Mouse (Mus musculus): Measurements from ENCODE around the gene Slc16a13. TPM values are rescaled to one million over a fixed set of nuclear protein-coding genes. Genes with fewer than 3 reads are reported as not detected.

Gene Slc16a13
- polyA plus RNA-seq (2014; fragmentation: Illumina TruSeq; extraction: RNeasy Lipid Tissue Mini Kit (QIAGEN cat#74804); ENCODE audit: low read depth, low replicate concordance): 17.3 TPM

GRCm38 (mm10) chr11:70220731-70221602 lies at the start of gene Slc16a13:
TSS of gene Slc16a13 (minus strand) at chr11:70221064.

DNA sequence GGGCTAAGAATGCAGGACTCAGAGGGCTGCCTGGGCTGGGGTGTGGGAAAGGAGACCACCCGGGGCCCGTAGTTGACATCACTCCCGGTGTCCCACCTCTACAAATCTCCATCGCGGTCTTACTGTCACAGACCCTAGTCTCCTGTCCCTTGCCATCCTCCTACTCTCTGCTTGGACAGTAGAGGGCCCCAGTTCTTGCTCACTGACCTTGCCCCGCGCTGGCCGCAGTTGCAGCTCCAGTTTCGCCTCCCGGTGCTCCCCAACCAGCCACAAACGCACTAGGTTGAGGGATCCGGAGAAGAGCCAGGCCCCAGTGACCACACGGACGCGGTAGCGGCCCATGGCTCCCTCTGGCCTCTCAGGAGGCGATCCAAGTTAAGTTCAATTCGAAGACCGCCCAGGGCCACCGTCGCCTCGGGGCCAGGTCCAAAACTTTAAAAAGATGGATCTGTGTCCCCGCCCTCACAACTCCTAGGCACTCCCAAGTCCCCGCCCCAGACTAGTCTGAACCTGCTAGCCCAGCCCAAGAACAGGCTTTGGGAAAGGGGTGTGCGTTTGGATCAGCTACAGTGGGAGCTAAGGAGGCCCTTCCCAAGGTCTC lies 34.2 kb upstream of the Slc16a13 start, which contains the start of gene Alox12:
TSS of gene Alox12 (minus strand) at position 423 of the 601 bp plus-strand sequence.

DNA sequence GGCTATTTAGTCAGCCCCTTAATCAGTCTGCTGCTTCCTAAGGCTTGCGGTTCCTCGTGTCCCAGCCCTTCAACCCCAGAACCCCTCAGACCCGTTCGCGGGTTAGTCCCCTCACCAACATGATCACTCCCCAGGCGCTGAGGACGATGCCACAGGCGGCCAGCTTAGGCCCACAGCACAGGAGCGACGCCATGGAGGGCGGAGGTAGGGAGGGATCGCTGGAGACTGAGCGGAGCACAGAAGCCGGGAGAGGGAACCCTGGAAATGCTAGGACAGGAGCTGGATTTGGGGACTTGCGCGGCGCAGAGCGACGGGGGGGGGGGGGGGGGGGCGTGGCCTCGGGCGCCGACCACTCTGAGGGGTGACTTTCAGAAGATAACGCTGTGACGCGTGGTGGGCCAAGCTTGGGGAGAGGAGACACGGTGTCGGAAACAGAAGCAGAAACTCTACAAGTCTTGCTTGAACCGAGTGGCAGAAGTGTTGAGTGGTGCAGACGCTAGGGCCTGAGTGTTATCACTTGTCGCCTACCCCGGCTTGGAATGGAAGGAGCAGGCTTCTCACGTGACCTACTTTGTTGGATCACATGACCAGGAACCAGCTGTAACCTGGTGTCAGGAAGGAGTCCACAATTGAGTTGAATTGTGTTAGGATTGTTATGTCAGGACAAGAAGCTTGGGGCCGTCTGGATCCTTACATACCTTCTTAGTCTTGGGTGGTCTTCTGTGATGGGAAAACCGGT lies 18.8 kb upstream of the Slc16a13 start, which contains the start of the genes Gm21988 and Rnasek:
TSS of gene Gm21988 (minus strand) at position 290 of the 739 bp plus-strand sequence.
TSS of gene Rnasek (minus strand) at position 302 of the 739 bp plus-strand sequence.

GRCm38 (mm10) chr11:70237457-70238167 lies 16.7 kb upstream of the Slc16a13 start, which contains the start of gene 0610010K14Rik:
TSS of gene 0610010K14Rik (minus strand) at chr11:70237914.

GRCm38 (mm10) chr11:70229260-70230010 lies 8.6 kb upstream of the Slc16a13 start, which contains the start of gene Bcl6b:
TSS of gene Bcl6b (minus strand) at chr11:70229798.

GRCm38 (mm10) chr11:70212423-70212822 lies 8.4 kb downstream of the Slc16a13 start, which contains the start of gene Slc16a11:
TSS of gene Slc16a11 (plus strand) at chr11:70212752.

Other genes starting within 250 kb of the Slc16a13 start
- 38.7 TPM for gene Ctdnep1, start 239.9 kb downstream of the Slc16a13 start, polyA plus RNA-seq (2014; fragmentation: Illumina TruSeq; extraction: RNeasy Lipid Tissue Mini Kit (QIAGEN cat#74804); ENCODE audit: low read depth, low replicate concordance)
- 8.3 TPM for gene Elp5, start 238.5 kb downstream of the Slc16a13 start, polyA plus RNA-seq (2014; fragmentation: Illumina TruSeq; extraction: RNeasy Lipid Tissue Mini Kit (QIAGEN cat#74804); ENCODE audit: low read depth, low replicate concordance)
- 681 TPM for gene Gabarap, start 229.9 kb downstream of the Slc16a13 start, polyA plus RNA-seq (2014; fragmentation: Illumina TruSeq; extraction: RNeasy Lipid Tissue Mini Kit (QIAGEN cat#74804); ENCODE audit: low read depth, low replicate concordance)
- 9.9 TPM for gene Phf23, start 225.3 kb downstream of the Slc16a13 start, polyA plus RNA-seq (2014; fragmentation: Illumina TruSeq; extraction: RNeasy Lipid Tissue Mini Kit (QIAGEN cat#74804); ENCODE audit: low read depth, low replicate concordance)
- 0.57 TPM for gene Dvl2, start 220.5 kb downstream of the Slc16a13 start, polyA plus RNA-seq (2014; fragmentation: Illumina TruSeq; extraction: RNeasy Lipid Tissue Mini Kit (QIAGEN cat#74804); ENCODE audit: low read depth, low replicate concordance)
- 21.1 TPM for gene Acadvl, start 205.7 kb downstream of the Slc16a13 start, polyA plus RNA-seq (2014; fragmentation: Illumina TruSeq; extraction: RNeasy Lipid Tissue Mini Kit (QIAGEN cat#74804); ENCODE audit: low read depth, low replicate concordance)
- gene Dlg4, start 204.1 kb downstream of the Slc16a13 start, polyA plus RNA-seq (2014; fragmentation: Illumina TruSeq; extraction: RNeasy Lipid Tissue Mini Kit (QIAGEN cat#74804); ENCODE audit: low read depth, low replicate concordance): 0.53 TPM
- not detected for gene Asgr1, start 167.0 kb downstream of the Slc16a13 start, polyA plus RNA-seq (2014; fragmentation: Illumina TruSeq; extraction: RNeasy Lipid Tissue Mini Kit (QIAGEN cat#74804); ENCODE audit: low read depth, low replicate concordance)
- gene Asgr2, start 128.4 kb downstream of the Slc16a13 start, polyA plus RNA-seq (2014; fragmentation: Illumina TruSeq; extraction: RNeasy Lipid Tissue Mini Kit (QIAGEN cat#74804); ENCODE audit: low read depth, low replicate concordance): not detected
- gene Mgl2, start 90.7 kb downstream of the Slc16a13 start, polyA plus RNA-seq (2014; fragmentation: Illumina TruSeq; extraction: RNeasy Lipid Tissue Mini Kit (QIAGEN cat#74804); ENCODE audit: low read depth, low replicate concordance): 5.1 TPM
- gene Clec10a, start 64.9 kb downstream of the Slc16a13 start, polyA plus RNA-seq (2014; fragmentation: Illumina TruSeq; extraction: RNeasy Lipid Tissue Mini Kit (QIAGEN cat#74804); ENCODE audit: low read depth, low replicate concordance): not detected
- gene Slc16a11, start 8.3 kb downstream of the Slc16a13 start, polyA plus RNA-seq (2014; fragmentation: Illumina TruSeq; extraction: RNeasy Lipid Tissue Mini Kit (QIAGEN cat#74804); ENCODE audit: low read depth, low replicate concordance): not detected
- 5.3 TPM for gene Bcl6b, start 8.7 kb upstream of the Slc16a13 start, polyA plus RNA-seq (2014; fragmentation: Illumina TruSeq; extraction: RNeasy Lipid Tissue Mini Kit (QIAGEN cat#74804); ENCODE audit: low read depth, low replicate concordance)
- gene 0610010K14Rik, start 16.9 kb upstream of the Slc16a13 start, polyA plus RNA-seq (2014; fragmentation: Illumina TruSeq; extraction: RNeasy Lipid Tissue Mini Kit (QIAGEN cat#74804); ENCODE audit: low read depth, low replicate concordance): 1.1 TPM
- 1.6 TPM for gene Gm21988, start 18.8 kb upstream of the Slc16a13 start, polyA plus RNA-seq (2014; fragmentation: Illumina TruSeq; extraction: RNeasy Lipid Tissue Mini Kit (QIAGEN cat#74804); ENCODE audit: low read depth, low replicate concordance)
- 57.2 TPM for gene Rnasek, start 18.8 kb upstream of the Slc16a13 start, polyA plus RNA-seq (2014; fragmentation: Illumina TruSeq; extraction: RNeasy Lipid Tissue Mini Kit (QIAGEN cat#74804); ENCODE audit: low read depth, low replicate concordance)
- gene Alox12, start 34.3 kb upstream of the Slc16a13 start, polyA plus RNA-seq (2014; fragmentation: Illumina TruSeq; extraction: RNeasy Lipid Tissue Mini Kit (QIAGEN cat#74804); ENCODE audit: low read depth, low replicate concordance): 2.0 TPM
- not detected for gene Alox12e, start 101.6 kb upstream of the Slc16a13 start, polyA plus RNA-seq (2014; fragmentation: Illumina TruSeq; extraction: RNeasy Lipid Tissue Mini Kit (QIAGEN cat#74804); ENCODE audit: low read depth, low replicate concordance)
- gene Alox15, start 131.0 kb upstream of the Slc16a13 start, polyA plus RNA-seq (2014; fragmentation: Illumina TruSeq; extraction: RNeasy Lipid Tissue Mini Kit (QIAGEN cat#74804); ENCODE audit: low read depth, low replicate concordance): not detected
- 3.9 TPM for gene Pelp1, start 189.0 kb upstream of the Slc16a13 start, polyA plus RNA-seq (2014; fragmentation: Illumina TruSeq; extraction: RNeasy Lipid Tissue Mini Kit (QIAGEN cat#74804); ENCODE audit: low read depth, low replicate concordance)
- 1.1 TPM for gene Arrb2, start 211.6 kb upstream of the Slc16a13 start, polyA plus RNA-seq (2014; fragmentation: Illumina TruSeq; extraction: RNeasy Lipid Tissue Mini Kit (QIAGEN cat#74804); ENCODE audit: low read depth, low replicate concordance)
- 7.0 TPM for gene Med11, start 230.9 kb upstream of the Slc16a13 start, polyA plus RNA-seq (2014; fragmentation: Illumina TruSeq; extraction: RNeasy Lipid Tissue Mini Kit (QIAGEN cat#74804); ENCODE audit: low read depth, low replicate concordance)
- gene Zmynd15, start 238.4 kb upstream of the Slc16a13 start, polyA plus RNA-seq (2014; fragmentation: Illumina TruSeq; extraction: RNeasy Lipid Tissue Mini Kit (QIAGEN cat#74804); ENCODE audit: low read depth, low replicate concordance): 0.77 TPM
- 26.7 TPM for gene Cxcl16, start 238.9 kb upstream of the Slc16a13 start, polyA plus RNA-seq (2014; fragmentation: Illumina TruSeq; extraction: RNeasy Lipid Tissue Mini Kit (QIAGEN cat#74804); ENCODE audit: low read depth, low replicate concordance)